Mouse (Mus musculus) CH12.LX (cell line): Measurements from ENCODE around the gene Slc48a1. TPM values are rescaled to one million over a fixed set of nuclear protein-coding genes. Genes with fewer than 3 reads are reported as not detected.

Experiments
- DNase-seq: peaks from one replicate; pipeline ENCODE4 v3.0.0-alpha.2; 2013; ENCODE audit errors: extremely low read depth
- H3K27ac ChIP-seq: 2 replicates; pipeline ENCODE4 v1.5.1; 2012; ENCODE audit warnings: low read depth, mild to moderate bottlenecking, control low read depth, moderate library complexity; ENCODE audit not compliant: insufficient read depth
- H3K27me3 ChIP-seq: replicated peaks from 2 replicates; pipeline ENCODE3; 2012; ENCODE audit warnings: inconsistent platforms
- H3K36me3 ChIP-seq, 2 experiments: replicated peaks in 1 of 2; 2 replicates each; pipeline versions ENCODE3 to v1.6.1; 2012; ENCODE audit warnings: inconsistent platforms in 1 of 2, low read length in 1 of 2, mild to moderate bottlenecking in 1 of 2, mixed read lengths in 1 of 2, moderate library complexity in 1 of 2; ENCODE audit not compliant: control insufficient read depth in 1 of 2, insufficient read depth in 1 of 2
- H3K4me1 ChIP-seq, 2 experiments: 2 replicates each; pipeline ENCODE4 v1.6.1; 2012; ENCODE audit warnings: inconsistent platforms in 1 of 2, moderate library complexity in 1 of 2; ENCODE audit not compliant: insufficient read depth in 2 of 2, control insufficient read depth in 1 of 2
- H3K4me2 ChIP-seq: 2 replicates; pipeline ENCODE4 v1.6.1; 2012; ENCODE audit warnings: low read depth, mild to moderate bottlenecking, control low read depth; ENCODE audit not compliant: poor library complexity, insufficient read depth, severe bottlenecking
- H3K4me3 ChIP-seq, 3 experiments: fragments of 150-350 bp in 1 of 3; sonication (generic) in 1 of 3; replicated peaks in 1 of 3; 2 replicates each; pipeline versions ENCODE3 to v1.5.1; 2011 to 2012; ENCODE audit warnings: low read depth in 2 of 3, low read length in 2 of 3, mild to moderate bottlenecking in 2 of 3, moderate library complexity in 2 of 3, control low read depth in 1 of 3, improper control_type of control experiment in 1 of 3, inconsistent platforms in 1 of 3, mixed read lengths in 1 of 3; ENCODE audit not compliant: poor library complexity in 1 of 3
- H3K79me2 ChIP-seq: replicated peaks from 2 replicates; pipeline ENCODE4 v1.6.1; 2012; ENCODE audit warnings: mild to moderate bottlenecking, moderate library complexity; ENCODE audit not compliant: control insufficient read depth, poor library complexity, insufficient read depth, severe bottlenecking; ENCODE audit errors: extremely low read depth
- H3K9ac ChIP-seq: 2 replicates; pipeline ENCODE4 v1.6.1; 2012; ENCODE audit warnings: low read depth, mild to moderate bottlenecking, control low read depth, moderate library complexity; ENCODE audit not compliant: insufficient read depth
- H3K9me3 ChIP-seq: replicated peaks from 2 replicates; pipeline ENCODE3; 2012; ENCODE audit warnings: low read length, inconsistent platforms, mixed read lengths
- BHLHE40 ChIP-seq: IDR thresholded peaks from 2 replicates; pipeline ENCODE4 v1.6.1; 2011; ENCODE audit warnings: mild to moderate bottlenecking, low read depth, low read length, improper control_type of control experiment
- ELF1 ChIP-seq: IDR thresholded peaks from 2 replicates; pipeline ENCODE4 v1.6.1; 2014; ENCODE audit warnings: low read depth, mild to moderate bottlenecking, inconsistent platforms, low read length, improper control_type of control experiment
- ETS1 ChIP-seq: conservative IDR thresholded peaks from 2 replicates; pipeline ENCODE4 v1.6.1; 2012; ENCODE audit warnings: low read depth, mild to moderate bottlenecking, inconsistent platforms, low read length, improper control_type of control experiment, moderate library complexity
- HCFC1 ChIP-seq: IDR thresholded peaks from 2 replicates; pipeline ENCODE4 v1.6.1; 2012; ENCODE audit warnings: low read depth, mild to moderate bottlenecking, inconsistent platforms, low read length, improper control_type of control experiment
- IRF4 ChIP-seq: IDR thresholded peaks from 2 replicates; pipeline ENCODE4 v1.6.1; 2014; ENCODE audit warnings: low read depth, mild to moderate bottlenecking, inconsistent platforms, low read length, improper control_type of control experiment
- MAFK ChIP-seq: IDR thresholded peaks from 2 replicates; pipeline ENCODE4 v1.6.1; 2011; ENCODE audit warnings: low read length, improper control_type of control experiment; ENCODE audit not compliant: insufficient replicate concordance
- MEF2A ChIP-seq: IDR thresholded peaks from 2 replicates; pipeline ENCODE4 v1.6.1; 2014; ENCODE audit warnings: low read depth, mild to moderate bottlenecking, inconsistent platforms, low read length, improper control_type of control experiment, borderline replicate concordance
- MXI1 ChIP-seq: IDR thresholded peaks from 2 replicates; pipeline ENCODE4 v1.6.1; 2011; ENCODE audit warnings: mild to moderate bottlenecking, low read depth, low read length, improper control_type of control experiment
- MYC ChIP-seq: IDR thresholded peaks from 2 replicates; pipeline ENCODE4 v1.6.1; 2011; ENCODE audit warnings: low read depth, mild to moderate bottlenecking, improper control_type of control experiment, low read length
- NELFE ChIP-seq: IDR thresholded peaks from 2 replicates; pipeline ENCODE4 v1.6.1; 2011; ENCODE audit warnings: low read depth, low read length, improper control_type of control experiment
- NRF1 ChIP-seq: IDR thresholded peaks from 2 replicates; pipeline ENCODE4 v1.6.1; 2014; ENCODE audit warnings: low read depth, mild to moderate bottlenecking, inconsistent platforms, low read length, improper control_type of control experiment, moderate library complexity
- RAD21 ChIP-seq: IDR thresholded peaks from 2 replicates; pipeline ENCODE4 v1.6.1; 2011; ENCODE audit warnings: low read depth, mild to moderate bottlenecking, low read length, improper control_type of control experiment, moderate library complexity
- RCOR1 ChIP-seq: conservative IDR thresholded peaks from 2 replicates; pipeline ENCODE4 v1.6.1; 2012; ENCODE audit warnings: low read depth, mild to moderate bottlenecking, inconsistent platforms, low read length, improper control_type of control experiment
- SIN3A ChIP-seq: IDR thresholded peaks from 2 replicates; pipeline ENCODE4 v1.6.1; 2012; ENCODE audit warnings: low read length, improper control_type of control experiment, inconsistent platforms
- TCF12 ChIP-seq: IDR thresholded peaks from 2 replicates; pipeline ENCODE4 v1.6.1; 2014; ENCODE audit warnings: low read depth, mild to moderate bottlenecking, inconsistent platforms, low read length, improper control_type of control experiment
- USF1 ChIP-seq: IDR thresholded peaks from 2 replicates; pipeline ENCODE4 v1.6.1; 2014; ENCODE audit warnings: low read depth, mild to moderate bottlenecking, inconsistent platforms, low read length, improper control_type of control experiment
- ZC3H11A ChIP-seq: IDR thresholded peaks from 2 replicates; pipeline ENCODE4 v1.6.1; 2012; ENCODE audit warnings: low read depth, mild to moderate bottlenecking, inconsistent platforms, low read length, improper control_type of control experiment
- ZKSCAN1 ChIP-seq: IDR thresholded peaks from 2 replicates; pipeline ENCODE4 v1.6.1; 2012; ENCODE audit warnings: low read depth, inconsistent platforms, low read length, improper control_type of control experiment, borderline replicate concordance
- ZNF384 ChIP-seq: IDR thresholded peaks from 2 replicates; pipeline ENCODE4 v1.6.1; 2012; ENCODE audit warnings: low read depth, low read length, improper control_type of control experiment, inconsistent platforms
- dilution Hi-C: fragments of 300-500 bp; cut with MboI; formaldehyde crosslinking; loops from 2 replicates; pipeline ENCODE4 v1.14.3; 2020; ENCODE audit warnings: low sequenced_read_pairs; ENCODE audit not compliant: extremely low pct_unique_long_range_greater_than_20kb, extremely low pct_ligation_motif_present
- in situ Hi-C: fragments of 300-500 bp; cut with MboI; formaldehyde crosslinking; loops from 3 replicates; pipeline ENCODE4 v1.14.3; 2019; ENCODE audit warnings: low sequenced_read_pairs, low pct_ligation_motif_present, low pct_unique_long_range_greater_than_20kb, mixed read lengths
- polyA plus RNA-seq: library from polyadenylated mRNA; unstranded; fragments of >175 nt; gene quantifications from 2 replicates; pipeline ENCODE4 v1.2.1, GENCODE M21; 2012; ENCODE audit warnings: low read depth; ENCODE audit not compliant: insufficient read length
- total RNA-seq, 2 experiments: library from RNA; depleted of rRNA; stranded (reverse); fragments of 300-350 nt in 1 of 2; fragments of >200 nt in 1 of 2; gene quantifications; 2 replicates each; pipeline ENCODE4 v1.2.3; 2012 to 2014

Slc48a1 gene
- total and polyA plus RNA-seq, 3 experiments = 23.2 to 56.0 (median 39.4) TPM

DNA sequence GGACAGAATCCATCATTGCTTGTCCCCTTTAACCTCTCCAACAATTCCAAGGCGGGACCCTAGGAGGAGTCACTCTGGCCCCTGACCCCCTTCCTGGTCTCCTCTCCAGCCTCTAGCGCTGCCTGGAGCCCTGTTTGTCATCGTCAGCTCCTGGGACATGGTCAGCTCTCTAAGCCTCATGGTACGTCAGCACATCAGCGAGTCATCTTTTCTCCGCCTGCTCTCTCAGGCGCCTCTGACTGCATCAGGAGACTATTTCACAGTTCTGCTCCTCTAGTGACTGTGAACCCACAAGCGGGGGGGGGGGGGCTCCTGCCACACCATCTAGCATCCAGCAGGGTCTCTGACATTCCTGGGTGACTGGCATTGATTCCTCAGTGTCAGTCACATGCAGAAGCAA, 23.0 kb upstream of the Slc48a1 start:
- TF ChIP-seq SIN3A (no peak), HCFC1 (no peak), RAD21 (no peak), IRF4 (no peak), RCOR1 (no peak), ELF1 (no peak), MXI1 (no peak), MEF2A (no peak), ZKSCAN1 (no peak), MYC (no peak)
- DNase-seq = no peak
- in situ Hi-C loops (no loop called here), dilution Hi-C loops (no loop called here)
- peaks cover 27 to 51% of the 10 kb centered on the region in 2 experiments for H3K4me1 ChIP-seq
- H3K27ac ChIP-seq = no peak overlapping the region
- H3K36me3 ChIP-seq = peaks cover 15 to 34% of the 10 kb centered on the region in 2 experiments
- H3K4me2 ChIP-seq = no peak overlapping the region
- H3K9ac ChIP-seq = no peak overlapping the region
- H3K79me2 ChIP-seq = no peaks in the 10 kb centered on the region
- no peaks in the 10 kb centered on the region for H3K27me3 ChIP-seq
- no peak overlapping the region for H3K4me3 ChIP-seq
- no peaks in the 10 kb centered on the region for H3K9me3 ChIP-seq

DNA sequence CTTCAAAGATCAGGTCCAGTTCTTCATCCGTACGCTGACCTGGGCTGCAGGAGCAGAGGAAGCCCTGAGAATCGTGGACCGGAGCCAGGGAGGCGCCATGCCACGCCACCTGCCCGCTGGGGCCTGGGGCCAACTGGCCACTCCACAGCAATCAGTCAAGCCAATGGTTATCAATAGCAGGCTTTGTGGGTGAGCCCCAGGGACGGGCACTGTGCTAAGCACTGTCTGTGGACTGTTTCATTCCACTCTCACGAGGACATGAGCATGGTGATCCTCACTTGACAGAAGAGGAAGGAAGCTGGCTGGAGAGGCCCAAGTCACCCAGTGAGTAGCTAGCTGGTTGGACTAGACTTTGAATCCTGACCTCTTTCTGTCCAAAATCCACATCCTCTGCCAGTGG, 18.3 kb upstream of the Slc48a1 start:
- Histone ChIP-seq H3K36me3 (peaks cover 12 to 33% of the 10 kb centered on the region in 2 experiments), H3K9ac (no peak overlapping the region), H3K27ac (no peak overlapping the region), H3K27me3 (no peaks in the 10 kb centered on the region), H3K4me3 (no peak overlapping the region), H3K4me1 (peaks cover 29 to 55% of the 10 kb centered on the region in 2 experiments), H3K4me2 (no peak overlapping the region), H3K79me2 (no peaks in the 10 kb centered on the region), H3K9me3 (no peaks in the 10 kb centered on the region)
- no peak for DNase-seq
- in situ Hi-C loops = no loop called here
- dilution Hi-C loops = no loop called here
- TF ChIP-seq RAD21 (no peak), MXI1 (no peak), TCF12 (no peak)

DNA sequence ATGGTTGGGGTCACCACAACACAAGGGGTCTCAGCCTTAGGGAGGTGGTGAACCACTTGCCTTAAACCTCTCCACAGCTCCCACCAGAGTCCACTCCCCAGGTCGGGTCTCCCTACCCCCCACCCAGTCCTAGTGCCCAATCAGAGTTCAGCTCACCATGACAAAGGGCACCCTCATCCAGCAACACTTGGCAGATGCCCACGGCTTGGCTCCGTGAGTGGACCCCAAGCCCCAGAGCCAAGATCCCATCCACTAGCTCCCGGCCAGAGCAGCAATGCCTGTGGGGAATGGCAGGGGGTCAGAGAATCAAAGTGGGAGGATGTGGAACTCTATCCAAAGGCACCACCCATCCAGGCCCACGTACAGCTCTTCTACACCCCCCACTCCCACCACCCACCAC, 17.4 kb upstream of the Slc48a1 start:
- dilution Hi-C loops (no loop called here), in situ Hi-C loops (no loop called here)
- Histone ChIP-seq H3K4me3 (no peak overlapping the region), H3K9me3 (no peaks in the 10 kb centered on the region), H3K79me2 (no peaks in the 10 kb centered on the region), H3K27me3 (no peaks in the 10 kb centered on the region), H3K9ac (no peak overlapping the region), H3K36me3 (peaks cover 12 to 33% of the 10 kb centered on the region in 2 experiments), H3K4me1 (peaks cover 22 to 51% of the 10 kb centered on the region in 2 experiments), H3K27ac (no peak overlapping the region), H3K4me2 (no peak overlapping the region)
- DNase-seq = no peak
- TF ChIP-seq IRF4 (no peak), RCOR1 (no peak), HCFC1 (no peak), ELF1 (no peak), USF1 (no peak), ZC3H11A (no peak), NELFE (no peak), BHLHE40 (no peak), ETS1 (no peak), NRF1 (no peak), ZNF384 (no peak), MAFK (no peak)
